Mouse (Mus musculus) hindbrain, embryonic 16.5 days (tissue): ENCODE results near the gene Rhot2. TPM values are rescaled to one million over a fixed set of nuclear protein-coding genes. Genes with fewer than 3 reads are reported as not detected.

ENCODE experiments used
- ATAC-seq: fragments of 200-750 bp; cut with Nextera tagmentation; 2 replicates; pipeline ENCODE4 v1.8.0; 2017; ENCODE audit warnings: moderate TSS enrichment, moderate library complexity
- H3K27ac ChIP-seq: fragments of 300-500 bp; sonication (generic); 2 replicates; pipeline ENCODE4 v1.5.1; 2014; ENCODE audit warnings: low read depth, mild to moderate bottlenecking, control low read depth, low read length, moderate library complexity
- H3K27me3 ChIP-seq: fragments of 300-500 bp; sonication (generic); replicated peaks from 2 replicates; pipeline ENCODE4 v1.6.1; 2014; ENCODE audit warnings: low read length; ENCODE audit not compliant: control insufficient read depth, insufficient read depth
- H3K36me3 ChIP-seq: fragments of 300-500 bp; sonication (generic); 2 replicates; pipeline ENCODE4 v1.6.1; 2014; ENCODE audit warnings: mild to moderate bottlenecking, low read length, moderate library complexity, mixed read lengths; ENCODE audit not compliant: control insufficient read depth, insufficient read depth
- H3K4me1 ChIP-seq: fragments of 300-500 bp; sonication (generic); 2 replicates; pipeline ENCODE4 v1.6.1; 2014; ENCODE audit warnings: low read depth, low read length; ENCODE audit not compliant: control insufficient read depth, insufficient read depth
- H3K4me2 ChIP-seq: fragments of 300-500 bp; sonication (generic); 2 replicates; pipeline ENCODE4 v1.6.1; 2014; ENCODE audit warnings: mild to moderate bottlenecking, low read length, control low read depth, moderate library complexity
- H3K4me3 ChIP-seq: fragments of 300-500 bp; sonication (generic); 2 replicates; pipeline ENCODE4 v1.5.1; 2014; ENCODE audit warnings: mild to moderate bottlenecking, low read length, control low read depth, moderate library complexity
- H3K9ac ChIP-seq: fragments of 300-500 bp; sonication (generic); 2 replicates; pipeline ENCODE4 v1.6.1; 2014; ENCODE audit warnings: low read depth, mild to moderate bottlenecking, control low read depth, low read length, moderate library complexity
- H3K9me3 ChIP-seq: fragments of 300-500 bp; sonication (generic); 2 replicates; pipeline ENCODE4 v1.6.1; 2014; ENCODE audit warnings: mild to moderate bottlenecking, low read length, moderate library complexity; ENCODE audit not compliant: control insufficient read depth
- WGBS: fragments of 180-500 bp; shearing (Covaris S2); extraction: QIAGEN DNeasy Blood & Tissue Kit; methylation state at CpG from one replicate; pipeline ENCODE4 v1.1.7; 2014; 5-methylcytosine and 5-hydroxymethylcytosine counted together
- polyA plus RNA-seq: library from polyadenylated mRNA; unstranded; fragments of >200 nt; fragmentation: Nextera tagmentation; extraction: Ambion mirVana; gene quantifications from 2 replicates; pipeline ENCODE4 v1.2.1, GENCODE M21; 2015

The Rhot2 gene
- polyA plus RNA-seq, 1 experiment from 2014 or later: 20.3 TPM

DNA sequence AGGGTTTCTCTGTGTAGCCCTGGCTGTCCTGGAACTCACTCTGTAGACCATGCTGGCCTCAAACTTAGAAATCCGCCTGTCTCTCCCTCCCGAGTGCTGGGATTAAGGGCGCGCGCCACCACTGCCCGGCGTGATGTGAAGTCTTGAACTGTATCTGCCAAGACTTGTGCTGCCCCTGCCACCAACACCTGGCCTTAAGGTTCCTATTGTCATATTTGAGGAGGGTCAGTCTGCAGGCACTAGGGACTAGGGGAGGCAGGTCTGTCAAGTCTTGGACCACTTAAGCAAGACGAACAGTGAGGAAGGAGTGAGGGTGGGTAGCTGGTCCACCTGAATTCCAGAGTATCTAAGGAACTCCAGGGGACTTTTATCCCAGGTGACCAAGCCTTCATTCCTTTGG lies 24.8 kb upstream of the Rhot2 start:
- Histone ChIP-seq H3K4me2 (no peak overlapping the region), H3K4me3 (no peak overlapping the region), H3K36me3 (no peaks in the 10 kb centered on the region), H3K27ac (no peak overlapping the region), H3K9me3 (no peaks in the 10 kb centered on the region), H3K9ac (no peak overlapping the region), H3K4me1 (peaks cover 25% of the 10 kb centered on the region), H3K27me3 (no peaks in the 10 kb centered on the region)
- no peak for ATAC-seq
- WGBS: 85% methylated on average over 8 of the region's 8 CpGs

DNA sequence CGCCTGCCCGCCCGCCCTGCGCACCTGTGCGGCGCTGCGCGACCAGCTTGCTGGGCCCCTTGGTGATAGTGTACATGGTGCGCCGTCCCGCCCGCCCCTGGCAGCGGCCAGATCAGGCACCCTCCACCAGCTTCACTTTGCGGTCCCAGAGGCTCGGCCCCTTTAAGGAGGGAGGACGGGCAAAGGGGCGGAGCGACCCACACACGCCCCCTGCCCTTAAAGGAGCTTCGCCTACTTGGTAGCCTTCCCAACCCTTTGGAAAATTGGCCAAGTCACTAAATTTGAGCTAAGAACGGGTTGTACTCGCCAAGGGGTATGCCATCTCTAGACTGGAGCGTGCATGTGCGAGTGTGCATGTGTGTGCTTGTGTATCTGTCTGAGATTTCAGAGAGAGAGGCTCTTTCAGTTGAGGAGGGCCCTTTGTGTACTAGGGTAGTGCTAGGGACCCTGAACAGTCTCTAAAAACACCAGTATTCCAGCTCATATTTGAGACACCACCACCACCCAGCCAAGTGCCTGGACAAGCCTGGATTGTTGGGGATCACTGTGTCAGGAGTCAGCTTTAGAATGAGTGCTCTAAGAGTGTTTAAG lies 24.0 kb upstream of the Rhot2 start, which contains the start of gene Mcrip2:
Gene Mcrip2, minus strand, starts transcription at position 164 of the 591 bp plus-strand sequence.
- Histone ChIP-seq H3K36me3 (no peaks in the 10 kb centered on the region), H3K27ac (peak within 1 kb of the TSS; percentile 77), H3K4me3 (peak within 1 kb of the TSS; percentile 97), H3K9ac (peak within 1 kb of the TSS; percentile 87), H3K9me3 (no peaks in the 10 kb centered on the region), H3K4me1 (peaks cover 18% of the 10 kb centered on the region), H3K27me3 (no peaks in the 10 kb centered on the region), H3K4me2 (peak within 1 kb of the TSS; percentile 96)
- ATAC-seq: peak; percentile 91
- WGBS: under 1% methylated on average over 23 of the region's 24 CpGs

DNA sequence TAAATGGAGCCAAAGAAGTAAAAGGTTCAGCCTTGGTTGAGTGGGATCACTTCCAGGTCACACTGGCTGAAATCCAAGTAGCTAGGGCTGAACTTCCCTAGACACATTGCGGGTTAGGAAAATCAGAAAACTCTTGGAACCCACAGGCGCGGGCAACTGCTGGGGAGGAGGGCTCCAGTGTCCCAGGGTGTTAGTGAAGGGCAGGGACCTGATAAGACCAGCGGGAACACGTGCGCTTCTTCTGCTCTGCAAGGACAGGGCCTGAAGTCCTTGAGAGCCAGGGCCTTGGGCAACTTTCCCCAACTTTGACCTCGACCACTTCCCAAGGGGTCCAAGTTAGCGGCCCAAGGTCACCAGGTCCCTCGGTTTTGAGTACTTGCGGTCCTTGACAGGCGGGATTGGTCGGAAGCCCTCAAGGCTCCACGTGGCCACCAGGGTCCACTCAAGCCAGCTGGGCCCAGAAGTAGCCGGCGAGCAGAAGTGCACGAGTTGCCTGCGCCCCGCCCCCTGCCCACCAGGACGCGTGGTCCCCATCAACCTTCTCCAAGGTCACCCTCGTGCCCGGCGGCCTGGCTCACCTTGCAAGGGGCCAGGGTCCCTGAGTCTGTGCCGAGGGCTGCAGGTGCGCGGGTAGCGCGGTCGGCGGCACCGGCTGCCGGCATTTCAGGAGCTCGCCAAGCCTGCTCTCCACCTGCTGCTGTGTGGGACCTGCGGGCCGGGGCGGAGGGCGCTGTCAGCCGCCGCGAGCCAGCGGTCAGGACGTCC lies 23.4 kb upstream of the Rhot2 start:
- H3K4me1 ChIP-seq: peaks cover 18% of the 10 kb centered on the region
- H3K9ac ChIP-seq: peak overlapping the region; percentile 87
- H3K4me2 ChIP-seq: peak overlapping the region; percentile 96
- no peaks in the 10 kb centered on the region for H3K36me3 ChIP-seq
- no peaks in the 10 kb centered on the region for H3K27me3 ChIP-seq
- ATAC-seq: no peak; the same call in 1 of the 2 replicates
- peak overlapping the region; percentile 97 for H3K4me3 ChIP-seq
- no peaks in the 10 kb centered on the region for H3K9me3 ChIP-seq
- 2% methylated on average over 41 of the region's 42 CpGs for WGBS
- H3K27ac ChIP-seq: peak overlapping the region; percentile 77

DNA sequence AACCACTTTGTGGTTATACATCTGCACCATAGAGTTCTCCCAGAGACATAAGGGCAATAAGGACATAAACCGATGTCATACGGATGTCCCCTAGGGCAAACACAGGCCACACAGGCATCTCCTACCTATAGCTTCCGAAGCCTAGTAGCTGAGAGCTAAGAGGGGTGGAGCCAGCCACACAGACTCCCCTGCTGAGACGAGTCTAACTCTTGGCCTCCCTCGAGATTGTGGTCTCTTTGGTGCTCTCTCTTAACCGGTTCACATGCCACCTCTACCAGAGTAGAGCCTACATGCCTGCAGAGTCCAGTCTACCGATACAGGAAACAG lies 22.8 kb upstream of the Rhot2 start:
- peaks cover 18% of the 10 kb centered on the region for H3K4me1 ChIP-seq
- no peak for ATAC-seq
- WGBS: 20% methylated on average over 7 of the region's 7 CpGs
- H3K4me3 ChIP-seq: peak overlapping the region; percentile 97
- H3K27ac ChIP-seq: no peak overlapping the region
- no peaks in the 10 kb centered on the region for H3K9me3 ChIP-seq
- peak overlapping the region; percentile 96 for H3K4me2 ChIP-seq
- no peaks in the 10 kb centered on the region for H3K27me3 ChIP-seq
- H3K36me3 ChIP-seq: no peaks in the 10 kb centered on the region
- H3K9ac ChIP-seq: peak overlapping the region; percentile 87

DNA sequence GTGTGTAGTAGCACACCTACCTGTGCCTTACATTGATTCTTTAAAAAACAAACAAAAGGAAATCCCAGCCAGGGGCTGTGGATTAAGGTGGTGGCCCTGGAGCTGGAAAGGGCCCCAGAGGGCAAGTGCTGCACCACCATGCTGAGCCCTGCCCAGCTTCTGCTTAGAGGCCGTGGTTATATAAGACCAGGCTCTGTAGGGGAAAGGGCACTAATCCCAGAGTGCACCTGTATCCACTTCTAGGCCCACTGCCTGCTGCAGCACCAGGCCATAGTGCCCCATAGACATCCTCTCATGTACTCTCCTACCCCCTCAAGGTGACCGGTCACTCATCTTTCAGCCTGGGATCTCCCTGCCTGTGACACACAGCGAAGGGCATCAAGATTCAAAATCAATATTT lies 21.5 kb upstream of the Rhot2 start:
- no peaks in the 10 kb centered on the region for H3K27me3 ChIP-seq
- WGBS: 96% methylated on average over 3 of the region's 3 CpGs
- peak overlapping the region; percentile 17; the same call in 1 of the 2 replicates for H3K9ac ChIP-seq
- H3K27ac ChIP-seq: no peak overlapping the region
- no peaks in the 10 kb centered on the region for H3K9me3 ChIP-seq
- peaks cover 24% of the 10 kb centered on the region for H3K4me1 ChIP-seq
- no peaks in the 10 kb centered on the region for H3K36me3 ChIP-seq
- H3K4me3 ChIP-seq: no peak overlapping the region
- no peak overlapping the region for H3K4me2 ChIP-seq
- ATAC-seq: no peak

DNA sequence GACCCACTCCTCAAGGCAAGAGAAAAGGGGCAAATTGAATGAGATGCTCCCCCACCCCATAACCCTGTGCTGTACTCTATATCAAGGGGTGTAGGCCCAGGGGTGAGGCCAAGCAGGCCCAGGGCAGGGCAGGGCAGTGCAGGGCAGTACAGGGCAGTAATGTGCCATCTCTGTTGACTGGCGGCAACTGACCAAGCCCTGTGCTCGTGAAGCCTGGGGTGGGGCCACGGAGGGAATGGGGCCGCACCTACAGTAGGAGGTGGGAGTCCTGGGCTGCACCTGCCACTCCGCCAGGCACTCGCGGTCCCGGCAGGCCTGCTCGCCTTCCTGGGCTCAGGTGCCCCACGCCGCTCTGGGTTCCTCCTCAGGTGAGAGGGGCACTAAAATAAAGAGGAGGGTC lies 20.6 kb upstream of the Rhot2 start:
- no peak for ATAC-seq
- 88% methylated on average over 11 of the region's 11 CpGs for WGBS
- no peak overlapping the region for H3K27ac ChIP-seq

DNA sequence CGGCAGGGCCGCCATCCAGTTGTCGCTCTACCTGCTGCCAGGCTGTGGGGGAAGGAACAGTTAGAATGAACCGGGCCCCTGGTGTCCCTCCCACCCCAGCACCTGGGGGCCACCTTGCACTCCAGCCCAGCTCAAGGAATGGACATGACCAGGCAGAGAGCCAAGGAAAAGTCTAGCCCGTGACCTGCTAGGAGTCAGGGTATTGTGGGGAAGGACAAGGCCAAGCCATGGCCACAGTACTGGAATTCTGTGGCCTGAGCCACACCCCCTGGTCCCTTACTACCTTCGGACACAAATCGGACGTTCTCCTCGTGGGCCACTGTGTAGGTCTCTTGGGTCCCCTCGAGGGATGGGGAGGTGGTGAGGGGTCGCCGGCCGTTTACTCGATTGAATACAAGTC lies 19.7 kb upstream of the Rhot2 start:
- H3K9me3 ChIP-seq: no peaks in the 10 kb centered on the region
- H3K4me3 ChIP-seq: no peak overlapping the region
- peaks cover 35% of the 10 kb centered on the region for H3K4me1 ChIP-seq
- no peak overlapping the region for H3K4me2 ChIP-seq
- 89% methylated on average over 14 of the region's 14 CpGs for WGBS
- no peaks in the 10 kb centered on the region for H3K36me3 ChIP-seq
- H3K27ac ChIP-seq: no peak overlapping the region
- no peak overlapping the region for H3K9ac ChIP-seq
- ATAC-seq: no peak
- no peaks in the 10 kb centered on the region for H3K27me3 ChIP-seq

More for the DNA sequence above, 20.6 kb upstream of the Rhot2 start:
- Histone ChIP-seq H3K27me3 (no peaks in the 10 kb centered on the region), H3K36me3 (no peaks in the 10 kb centered on the region), H3K9ac (no peak overlapping the region), H3K4me3 (no peak overlapping the region), H3K4me1 (peaks cover 32% of the 10 kb centered on the region), H3K4me2 (no peak overlapping the region), H3K9me3 (no peaks in the 10 kb centered on the region)

DNA sequence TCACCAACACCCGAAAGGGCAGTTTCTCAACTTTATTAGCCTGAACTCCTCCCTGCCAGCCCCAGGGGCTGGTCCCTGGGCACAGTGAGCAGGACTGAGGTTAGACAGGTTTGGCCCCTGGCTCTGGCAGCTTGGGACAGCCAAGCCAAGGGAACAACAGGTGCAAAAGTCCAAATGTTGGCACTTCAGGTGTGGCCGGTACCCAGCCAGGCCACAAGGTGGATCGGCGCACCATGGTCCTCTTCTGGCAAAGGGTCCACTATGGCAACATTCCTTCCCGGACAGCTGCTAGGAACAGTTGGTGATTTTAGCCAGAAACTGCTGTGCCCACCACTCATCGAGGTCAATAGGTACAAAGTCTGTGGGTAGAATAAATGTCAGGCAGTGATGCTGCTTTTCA lies 19.0 kb upstream of the Rhot2 start:
- 91% methylated on average over 6 of the region's 6 CpGs for WGBS
- no peak overlapping the region for H3K9ac ChIP-seq
- no peaks in the 10 kb centered on the region for H3K9me3 ChIP-seq
- no peak overlapping the region for H3K4me3 ChIP-seq
- no peaks in the 10 kb centered on the region for H3K27me3 ChIP-seq
- H3K4me2 ChIP-seq: no peak overlapping the region
- H3K4me1 ChIP-seq: peaks cover 31% of the 10 kb centered on the region
- no peak overlapping the region for H3K27ac ChIP-seq
- no peak for ATAC-seq
- H3K36me3 ChIP-seq: no peaks in the 10 kb centered on the region

DNA sequence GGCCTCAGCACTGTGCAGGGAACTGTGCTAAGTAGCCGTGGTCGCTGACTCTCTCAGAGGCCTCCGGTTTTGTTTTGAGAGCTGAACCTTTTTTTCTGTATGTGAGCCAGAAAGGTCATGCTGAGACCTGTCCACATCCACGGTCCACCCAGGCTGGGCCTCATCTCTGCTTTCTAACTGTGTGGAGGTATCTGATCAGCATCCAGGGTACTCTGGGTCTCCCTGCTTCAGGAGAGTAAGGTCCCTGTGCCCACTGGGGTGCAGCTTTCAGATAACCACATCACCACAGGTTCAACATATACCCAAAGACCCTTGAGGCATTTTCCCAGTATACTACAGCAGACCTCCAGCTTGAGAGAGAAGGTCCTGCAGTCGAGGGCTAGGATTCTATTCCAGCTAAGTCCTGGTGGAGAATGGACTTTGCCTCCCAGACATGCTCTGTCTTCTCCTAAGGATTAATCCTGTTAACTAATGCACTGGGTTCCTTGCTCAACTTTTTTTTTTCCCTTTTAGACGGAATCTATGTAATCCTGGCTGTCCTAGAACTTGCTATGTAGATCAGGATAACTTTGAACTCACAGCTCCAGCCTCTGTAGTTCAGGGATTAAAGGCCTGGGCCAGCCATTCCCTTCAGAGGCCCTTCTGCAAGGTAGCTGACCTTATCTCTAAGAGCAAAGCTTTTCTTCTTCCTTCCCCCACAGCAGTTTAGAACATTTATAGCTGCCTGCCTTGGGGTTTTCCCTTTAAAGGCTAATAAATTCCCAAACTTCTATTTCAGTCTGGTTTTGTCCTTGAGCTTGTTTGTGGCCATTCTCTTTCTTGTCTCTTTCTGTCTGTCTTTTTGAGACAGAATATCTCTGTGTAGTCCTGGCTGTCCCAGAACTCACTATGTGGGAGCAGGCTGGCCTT lies 17.3 kb upstream of the Rhot2 start:
- Histone ChIP-seq H3K4me2 (peak overlapping the region; percentile 92), H3K9ac (peak overlapping the region; percentile 77), H3K4me3 (peak overlapping the region; percentile 73), H3K9me3 (no peaks in the 10 kb centered on the region), H3K27ac (peak overlapping the region; percentile 86), H3K4me1 (peaks cover 21% of the 10 kb centered on the region), H3K27me3 (no peaks in the 10 kb centered on the region), H3K36me3 (no peaks in the 10 kb centered on the region)
- ATAC-seq: peak; percentile 47
- 15% methylated on average over 6 of the region's 6 CpGs for WGBS
